Mouse (Mus musculus) embryonic facial prominence, embryonic 15.5 days (tissue): Measurements from ENCODE around the gene Srgap2. TPM values are rescaled to one million over a fixed set of nuclear protein-coding genes. Genes with fewer than 3 reads are reported as not detected.

Experiments
- ATAC-seq: fragments of 200-750 bp; cut with Nextera tagmentation; 2 replicates; pipeline ENCODE4 v1.8.0; 2017; ENCODE audit warnings: low read depth, moderate TSS enrichment; ENCODE audit not compliant: insufficient number of reproducible peaks, low FRiP score, low TSS enrichment
- H3K27ac ChIP-seq: fragments of 300-500 bp; sonication (generic); replicated peaks from 2 replicates; pipeline ENCODE4 v1.5.1; 2015; ENCODE audit warnings: mild to moderate bottlenecking, inconsistent platforms
- H3K27me3 ChIP-seq: fragments of 300-500 bp; sonication (generic); 2 replicates; pipeline ENCODE4 v1.6.1; 2015; ENCODE audit warnings: inconsistent platforms
- H3K36me3 ChIP-seq: fragments of 300-500 bp; sonication (generic); 2 replicates; pipeline ENCODE4 v1.6.1; 2015; ENCODE audit warnings: mild to moderate bottlenecking, inconsistent platforms
- H3K4me1 ChIP-seq: fragments of 300-500 bp; sonication (generic); 2 replicates; pipeline ENCODE4 v1.6.1; 2015; ENCODE audit warnings: inconsistent platforms
- H3K4me2 ChIP-seq: fragments of 300-500 bp; sonication (generic); replicated peaks from 2 replicates; pipeline ENCODE4 v1.6.1; 2015; ENCODE audit warnings: mild to moderate bottlenecking, inconsistent platforms
- H3K4me3 ChIP-seq: fragments of 300-500 bp; sonication (generic); replicated peaks from 2 replicates; pipeline ENCODE4 v1.5.1; 2015; ENCODE audit warnings: mild to moderate bottlenecking, inconsistent platforms
- H3K9ac ChIP-seq: fragments of 300-500 bp; sonication (generic); 2 replicates; pipeline ENCODE4 v1.6.1; 2015; ENCODE audit warnings: inconsistent platforms
- H3K9me3 ChIP-seq: fragments of 300-500 bp; sonication (generic); replicated peaks from 2 replicates; pipeline ENCODE4 v1.6.1; 2016; ENCODE audit warnings: inconsistent platforms
- WGBS: fragments of 180-500 bp; shearing (Covaris S2); methylation state at CpG from one replicate; pipeline ENCODE4 v1.1.7; 2015; 5-methylcytosine and 5-hydroxymethylcytosine counted together
- polyA plus RNA-seq: library from polyadenylated mRNA; unstranded; fragments of >200 nt; fragmentation: Nextera tagmentation; extraction: Ambion mirVana; gene quantifications from 2 replicates; pipeline ENCODE4 v1.2.1, GENCODE M21; 2015

Srgap2 gene
- polyA plus RNA-seq, 1 experiment from 2014 or later = 18.0 TPM

DNA sequence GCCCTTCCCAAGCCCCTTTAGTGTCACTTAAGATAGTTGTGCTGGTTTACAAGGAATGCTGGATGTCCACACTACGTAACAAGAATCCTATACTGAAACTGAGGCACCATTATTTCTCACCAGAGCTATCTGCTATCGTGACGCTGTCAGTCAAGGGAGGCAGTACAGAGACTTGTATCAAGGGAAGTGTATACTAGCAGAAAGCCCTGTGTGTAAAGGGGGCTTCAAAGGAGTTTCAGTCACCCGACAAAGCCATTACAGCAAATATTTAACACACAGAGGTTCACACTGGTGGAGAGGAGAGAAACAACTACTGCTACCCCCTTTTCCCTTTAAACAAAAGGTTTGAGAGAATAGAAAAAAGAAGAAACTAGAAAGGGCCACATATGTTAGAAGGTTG, 35.6 kb downstream of the Srgap2 start:
- no peaks in the 10 kb centered on the region for H3K9me3 ChIP-seq
- no peaks in the 10 kb centered on the region for H3K27me3 ChIP-seq
- no peak overlapping the region for H3K9ac ChIP-seq
- no peak overlapping the region for H3K4me3 ChIP-seq
- H3K27ac ChIP-seq = no peak overlapping the region
- no peaks in the 10 kb centered on the region for H3K36me3 ChIP-seq
- no peak for ATAC-seq
- H3K4me2 ChIP-seq = no peak overlapping the region
- peaks cover 14% of the 10 kb centered on the region for H3K4me1 ChIP-seq
- WGBS = 47% methylated on average over 4 of the region's 4 CpGs

DNA sequence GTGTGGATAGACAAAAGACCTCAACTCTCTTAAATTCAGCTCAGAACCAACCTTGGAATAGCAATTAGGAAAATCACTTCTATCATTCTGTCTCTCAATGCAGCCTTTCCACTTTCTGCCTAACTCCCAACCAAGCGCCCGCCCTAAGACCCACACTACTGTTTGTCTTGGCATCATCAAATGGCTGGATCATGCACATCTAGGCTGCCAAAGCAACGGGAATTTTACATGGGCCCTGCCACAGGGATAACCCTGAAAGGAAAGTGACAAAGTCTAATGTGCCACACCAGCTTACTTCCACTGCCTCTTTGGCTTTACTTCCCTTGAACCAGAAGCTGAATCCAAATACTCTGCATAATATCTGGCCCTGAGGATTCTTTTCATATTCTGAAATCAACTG, 37.8 kb downstream of the Srgap2 start:
- ATAC-seq = no peak
- H3K4me2 ChIP-seq = no peak overlapping the region
- no peaks in the 10 kb centered on the region for H3K36me3 ChIP-seq
- no peaks in the 10 kb centered on the region for H3K9me3 ChIP-seq
- 83% methylated on average over 3 of the region's 3 CpGs for WGBS
- H3K27me3 ChIP-seq = no peaks in the 10 kb centered on the region
- H3K9ac ChIP-seq = no peak overlapping the region
- peaks cover 11% of the 10 kb centered on the region for H3K4me1 ChIP-seq
- no peak overlapping the region for H3K4me3 ChIP-seq
- no peak overlapping the region for H3K27ac ChIP-seq

DNA sequence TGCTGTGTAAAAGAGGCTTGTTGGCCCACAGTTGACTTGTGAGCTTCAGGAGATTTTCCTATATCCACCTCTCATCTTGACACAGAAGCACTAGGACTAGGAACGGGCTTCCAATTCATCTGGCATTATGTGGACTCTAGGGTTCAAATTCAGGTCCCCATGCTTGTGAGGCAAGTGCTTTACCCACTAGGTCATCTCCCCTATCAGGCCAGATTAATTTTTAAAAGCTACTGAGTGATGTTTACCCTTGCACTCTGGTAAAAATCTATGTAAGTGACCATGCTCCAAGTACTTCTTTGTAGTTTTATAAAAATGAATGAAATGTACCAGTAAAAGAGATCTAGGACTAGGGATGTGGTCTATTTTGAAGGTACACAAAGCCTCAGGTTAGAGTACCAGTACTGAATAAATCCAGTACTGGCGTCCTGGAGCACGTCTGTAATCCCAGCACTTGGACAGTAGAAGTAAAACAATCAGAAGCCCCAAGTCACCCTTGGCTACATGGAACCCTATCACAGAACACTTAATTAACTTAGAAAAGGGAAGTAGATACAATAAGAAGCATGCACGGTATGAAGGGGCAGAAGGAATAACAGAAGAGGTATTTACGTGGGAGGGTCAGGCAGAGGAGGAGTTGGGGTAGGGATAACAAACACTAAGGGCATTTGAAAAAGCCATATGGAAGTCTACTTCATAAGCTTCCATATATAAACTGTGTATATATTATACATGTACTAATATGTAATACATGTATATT, 40.9 kb downstream of the Srgap2 start:
- Histone ChIP-seq H3K9me3 (no peaks in the 10 kb centered on the region), H3K9ac (no peak overlapping the region), H3K36me3 (no peaks in the 10 kb centered on the region), H3K27ac (no peak overlapping the region), H3K4me2 (no peak overlapping the region), H3K4me1 (no peaks in the 10 kb centered on the region), H3K4me3 (no peak overlapping the region), H3K27me3 (no peaks in the 10 kb centered on the region)
- ATAC-seq = no peak
- WGBS = 63% methylated on average over 5 of the region's 5 CpGs

DNA sequence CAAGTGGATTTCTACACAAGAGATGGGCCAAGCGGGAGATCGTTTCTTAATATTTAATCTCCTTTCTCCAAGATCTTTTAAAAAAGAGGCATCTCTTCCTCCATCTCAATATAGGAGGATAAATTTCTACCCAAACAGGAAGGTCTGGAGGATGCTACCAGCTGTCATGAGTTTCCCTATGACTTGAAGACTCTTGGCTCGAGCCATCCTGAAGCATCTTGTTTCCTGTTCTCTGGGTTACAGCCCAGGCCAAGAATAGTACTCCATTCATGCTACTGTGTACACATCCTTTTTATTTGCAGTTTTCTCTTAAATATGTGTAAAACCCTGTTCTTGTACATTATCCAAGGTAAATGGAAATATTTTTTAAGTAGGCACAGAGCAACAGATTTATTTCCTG, 44.9 kb downstream of the Srgap2 start:
- Histone ChIP-seq H3K27me3 (no peaks in the 10 kb centered on the region), H3K36me3 (no peaks in the 10 kb centered on the region), H3K27ac (no peak overlapping the region), H3K4me3 (no peak overlapping the region), H3K4me1 (no peaks in the 10 kb centered on the region), H3K4me2 (no peak overlapping the region), H3K9me3 (peaks cover 4% of the 10 kb centered on the region; the same call in 1 of the 2 replicates), H3K9ac (no peak overlapping the region)
- no peak for ATAC-seq
- 84% methylated on average over 3 of the region's 3 CpGs for WGBS

DNA sequence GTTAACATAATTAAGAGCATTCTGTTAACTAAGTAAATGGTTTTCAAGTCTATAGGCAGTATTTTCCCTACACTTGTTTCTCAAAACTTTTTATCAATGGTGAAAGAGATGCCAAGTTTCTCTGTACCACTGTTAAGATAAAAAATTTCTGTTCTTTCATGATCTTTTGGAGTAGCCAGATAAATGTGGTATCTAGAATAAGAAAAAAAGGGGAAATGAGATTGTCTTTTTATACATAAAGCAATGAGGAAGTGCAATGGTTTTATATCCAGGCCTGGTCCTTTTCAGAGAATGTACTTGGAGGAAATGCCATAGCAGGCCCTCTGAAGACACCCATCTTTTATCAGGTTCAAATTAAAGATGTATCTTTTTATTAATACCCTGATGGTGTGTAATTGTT, 45.8 kb downstream of the Srgap2 start:
- no peak overlapping the region for H3K4me3 ChIP-seq
- H3K9ac ChIP-seq = no peak overlapping the region
- H3K27me3 ChIP-seq = no peaks in the 10 kb centered on the region
- no peak overlapping the region for H3K27ac ChIP-seq
- peaks cover 4% of the 10 kb centered on the region; the same call in 1 of the 2 replicates for H3K9me3 ChIP-seq
- no peak overlapping the region for H3K4me2 ChIP-seq
- H3K36me3 ChIP-seq = no peaks in the 10 kb centered on the region
- no peak for ATAC-seq
- no peaks in the 10 kb centered on the region for H3K4me1 ChIP-seq

DNA sequence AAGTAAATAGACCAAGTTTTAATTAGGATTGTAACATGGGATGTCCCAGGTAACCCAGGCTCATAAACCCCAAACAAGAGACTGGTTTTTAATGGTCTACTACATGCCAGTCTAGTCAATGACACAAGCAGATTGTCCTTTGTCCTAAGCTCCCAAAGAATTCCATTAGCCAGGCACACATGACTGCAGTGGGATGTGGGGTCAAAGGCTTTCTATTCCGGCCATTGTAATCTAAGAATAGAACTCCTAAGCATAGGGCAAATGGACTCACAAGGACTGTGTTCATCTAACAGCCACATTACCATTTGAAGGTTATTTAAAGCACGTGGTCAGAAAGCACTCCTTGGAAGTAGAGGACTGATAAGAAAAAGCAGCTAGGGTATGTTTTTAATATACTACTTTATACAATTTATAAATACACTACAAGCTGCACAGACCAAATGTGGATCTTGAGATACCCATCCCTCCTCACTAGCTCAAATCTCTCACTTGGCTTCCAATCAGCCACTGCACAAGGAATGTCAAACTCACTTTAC, 48.3 kb downstream of the Srgap2 start:
- Histone ChIP-seq H3K9me3 (peaks cover 4% of the 10 kb centered on the region; the same call in 1 of the 2 replicates), H3K4me1 (no peaks in the 10 kb centered on the region), H3K27ac (no peak overlapping the region), H3K4me2 (no peak overlapping the region), H3K4me3 (no peak overlapping the region), H3K9ac (no peak overlapping the region), H3K27me3 (no peaks in the 10 kb centered on the region), H3K36me3 (no peaks in the 10 kb centered on the region)
- ATAC-seq = no peak
- WGBS = 65% methylated on average over 2 of the region's 2 CpGs

DNA sequence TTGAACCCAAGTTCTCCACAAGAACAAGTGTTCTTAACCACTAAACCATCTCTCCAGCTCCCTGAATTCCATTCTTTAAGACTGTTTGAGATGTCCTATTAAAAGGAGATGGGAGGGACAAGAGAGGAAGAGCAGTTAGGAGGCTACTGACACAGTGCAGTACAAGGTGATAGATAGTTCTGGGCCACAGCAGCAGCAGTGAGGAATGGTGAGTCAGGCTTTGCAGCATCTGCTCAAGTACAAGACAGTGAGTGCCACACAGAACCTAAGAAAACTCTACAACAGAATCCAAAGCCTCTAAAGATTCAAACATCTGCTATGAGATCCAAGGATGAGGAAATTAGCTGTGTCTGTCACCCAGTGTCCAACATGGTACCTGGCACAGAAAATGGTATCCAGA, 51.8 kb downstream of the Srgap2 start:
- Histone ChIP-seq H3K27me3 (no peaks in the 10 kb centered on the region), H3K36me3 (no peaks in the 10 kb centered on the region), H3K4me3 (no peak overlapping the region), H3K4me2 (no peak overlapping the region), H3K27ac (no peak overlapping the region), H3K9ac (no peak overlapping the region), H3K9me3 (peaks cover 4% of the 10 kb centered on the region; the same call in 1 of the 2 replicates), H3K4me1 (no peaks in the 10 kb centered on the region)
- no peak for ATAC-seq

DNA sequence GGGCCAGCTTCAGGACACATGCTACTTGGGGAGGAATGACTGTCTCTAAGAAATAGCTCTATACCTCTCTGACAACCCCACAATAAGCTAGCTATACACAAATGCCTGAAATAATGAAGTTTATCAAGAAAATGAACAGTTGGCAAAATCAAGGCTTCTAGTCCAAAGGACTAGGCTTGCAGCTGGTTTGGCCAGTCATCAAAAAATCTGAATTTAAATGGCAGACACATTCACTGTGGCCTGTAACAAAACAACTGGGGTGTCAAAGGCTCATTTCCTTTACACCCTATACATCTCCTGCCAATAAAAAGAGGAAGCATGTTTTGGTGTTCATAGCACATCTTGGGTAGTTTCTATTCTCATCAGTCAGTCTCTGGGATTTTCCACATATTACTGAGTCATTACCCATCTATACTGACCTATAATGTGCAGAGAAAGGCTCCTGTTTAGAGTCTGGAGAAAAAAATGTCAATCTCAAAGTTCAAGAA, 53.5 kb downstream of the Srgap2 start:
- Histone ChIP-seq H3K4me1 (no peaks in the 10 kb centered on the region), H3K27me3 (no peaks in the 10 kb centered on the region), H3K9me3 (no peaks in the 10 kb centered on the region), H3K9ac (no peak overlapping the region), H3K36me3 (no peaks in the 10 kb centered on the region), H3K4me2 (no peak overlapping the region), H3K4me3 (no peak overlapping the region), H3K27ac (no peak overlapping the region)
- no peak for ATAC-seq

DNA sequence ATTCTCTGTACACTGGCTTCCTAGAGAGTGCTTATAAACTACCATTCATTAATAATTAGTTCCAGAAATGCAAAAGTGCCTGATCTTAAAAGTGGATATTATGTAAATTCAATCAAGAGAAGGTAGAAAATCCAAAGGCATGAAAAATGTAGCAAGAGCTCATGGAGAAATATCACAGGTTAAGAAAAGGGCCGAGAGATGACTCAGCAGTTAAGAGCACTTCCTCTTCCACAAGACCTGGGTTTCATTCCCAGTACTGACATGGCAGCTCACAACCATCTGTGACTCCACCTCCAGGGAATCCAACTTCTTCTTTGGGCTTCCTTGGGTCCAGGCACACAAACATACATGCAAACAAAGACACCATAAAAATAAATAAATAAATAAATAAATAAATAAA, 56.6 kb downstream of the Srgap2 start:
- no peak for ATAC-seq
- H3K9ac ChIP-seq = no peak overlapping the region
- WGBS = 82% methylated on average over 1 of the region's 1 CpGs

DNA sequence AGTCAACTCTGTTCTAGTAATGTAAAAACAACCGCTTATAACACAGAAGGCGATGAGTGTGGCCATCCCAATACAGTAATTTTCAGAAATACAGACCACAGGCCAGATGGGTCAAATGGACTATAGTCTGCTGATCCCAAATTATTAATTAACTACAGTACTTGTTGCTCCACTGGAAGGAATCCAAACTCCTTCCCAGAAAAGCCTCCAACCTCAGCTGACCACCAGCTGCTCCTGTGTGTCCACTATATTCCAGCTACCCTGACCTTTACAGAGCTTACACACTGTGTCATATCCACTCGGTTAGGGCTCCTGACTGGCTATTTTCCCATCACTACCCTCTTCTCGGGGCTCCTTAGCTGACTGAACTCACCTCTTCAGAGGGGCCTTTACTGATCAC, 61.3 kb downstream of the Srgap2 start:
- 88% methylated on average over 4 of the region's 4 CpGs for WGBS
- no peaks in the 10 kb centered on the region for H3K9me3 ChIP-seq
- no peaks in the 10 kb centered on the region for H3K27me3 ChIP-seq
- no peaks in the 10 kb centered on the region for H3K36me3 ChIP-seq
- no peak overlapping the region for H3K4me3 ChIP-seq
- H3K4me2 ChIP-seq = no peak overlapping the region
- H3K27ac ChIP-seq = no peak overlapping the region
- ATAC-seq = no peak
- 0 out of 2 replicates have a peak, but pooled peaks cover 5% of the 10 kb centered on the region for H3K4me1 ChIP-seq
- H3K9ac ChIP-seq = no peak overlapping the region

More for the DNA sequence above, 56.6 kb downstream of the Srgap2 start:
- Histone ChIP-seq H3K9me3 (no peaks in the 10 kb centered on the region), H3K4me2 (no peak overlapping the region), H3K4me1 (0 out of 2 replicates have a peak, but pooled peaks cover 5% of the 10 kb centered on the region), H3K27ac (no peak overlapping the region), H3K27me3 (no peaks in the 10 kb centered on the region), H3K4me3 (no peak overlapping the region), H3K36me3 (no peaks in the 10 kb centered on the region)

DNA sequence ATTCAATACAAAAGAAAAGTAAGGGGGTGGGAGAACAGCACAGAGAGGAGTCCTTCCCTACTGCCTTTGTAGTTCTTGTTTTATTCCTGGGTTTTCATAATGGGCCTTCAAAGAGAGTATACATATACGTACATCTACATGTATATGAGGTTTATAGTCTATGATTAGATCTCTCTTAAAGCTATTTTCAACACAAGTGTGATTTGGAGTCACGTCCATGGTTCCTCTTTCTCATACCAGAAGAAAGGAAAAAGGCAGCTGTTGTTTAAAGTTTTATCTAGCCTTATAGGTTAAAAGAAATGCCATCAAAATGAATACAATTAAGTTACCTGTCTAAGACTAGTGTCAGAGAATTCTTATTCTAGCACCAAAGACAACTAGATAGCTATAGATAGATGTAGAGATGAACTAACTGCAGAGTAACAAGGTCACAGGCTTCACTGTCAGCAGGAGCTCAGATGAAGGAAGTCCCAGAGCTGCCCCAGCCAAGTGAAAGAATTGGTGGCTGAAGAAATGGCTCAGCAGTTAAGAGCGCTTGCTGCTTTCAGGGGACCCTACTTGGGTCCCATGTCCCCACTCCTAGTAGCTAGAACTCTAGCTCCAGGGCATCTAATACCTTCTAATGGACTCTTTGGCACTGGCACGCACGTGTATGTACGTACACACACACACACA, 63.1 kb downstream of the Srgap2 start:
- H3K4me1 ChIP-seq = 0 out of 2 replicates have a peak, but pooled peaks cover 5% of the 10 kb centered on the region
- ATAC-seq = no peak
- H3K9me3 ChIP-seq = no peaks in the 10 kb centered on the region
- H3K36me3 ChIP-seq = no peaks in the 10 kb centered on the region
- H3K27ac ChIP-seq = no peak overlapping the region
- H3K4me3 ChIP-seq = no peak overlapping the region
- no peak overlapping the region for H3K4me2 ChIP-seq
- H3K27me3 ChIP-seq = no peaks in the 10 kb centered on the region
- 82% methylated on average over 6 of the region's 6 CpGs for WGBS
- H3K9ac ChIP-seq = no peak overlapping the region
